Mouse (Mus musculus) cortical plate, adult 2 months (tissue): ENCODE measurements around the gene Hsd17b14.

Experiments
- CTCF ChIP-seq: fragments of 200-500 bp; IDR thresholded peaks from 2 replicates; pipeline ENCODE4 v1.5.1; 2011; ENCODE audit warnings: mild to moderate bottlenecking, control low read depth, low read length; ENCODE audit not compliant: insufficient read depth; ENCODE audit errors: extremely low read depth
- POLR2A ChIP-seq: fragments of 200-500 bp; IDR thresholded peaks from 2 replicates; pipeline ENCODE4 v1.6.1; 2011; ENCODE audit warnings: mild to moderate bottlenecking, low read length, control low read depth; ENCODE audit not compliant: insufficient read depth; ENCODE audit errors: extremely low read depth

GRCm38 (mm10) chr7:45595176-45595575 lies 40.5 kb downstream of the Hsd17b14 start:
- no peak for TF ChIP-seq CTCF
- no peak for TF ChIP-seq POLR2A
